Mouse (Mus musculus): ENCODE data around the gene Elfn2.

The Elfn2 gene

DNA sequence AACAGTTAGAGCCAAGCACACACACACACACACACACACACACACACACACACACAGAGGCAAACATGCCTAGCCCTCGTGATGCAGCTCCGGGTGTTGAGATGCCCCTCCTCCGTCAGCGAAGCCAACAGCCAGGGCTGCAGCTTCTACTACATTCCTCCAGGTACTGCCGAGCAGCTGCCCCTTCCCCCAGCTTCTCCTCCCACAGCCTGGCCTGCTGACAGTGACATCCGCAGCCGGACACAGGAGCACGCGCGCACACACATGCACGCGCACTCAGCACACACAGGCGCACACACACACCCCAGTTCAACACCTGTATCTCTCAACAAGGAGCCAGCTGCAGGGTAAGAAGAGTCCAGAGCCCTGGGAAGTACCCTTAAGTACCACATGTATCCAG, 1.6 kb downstream of the Elfn2 start:
- peaks cover 78% of the 10 kb centered on the region for H3K27me3 ChIP-seq (ENCODE audit: insufficient read depth, low read length)
- H3K4me3 ChIP-seq (replicated peaks; ENCODE audit: low read length) = no peak overlapping the region
- TF ChIP-seq CTCF (conservative IDR thresholded peaks at IDR 0.05; ENCODE audit: low read length) (no peak), NANOG (IDR thresholded peaks at IDR 0.05; ENCODE audit: borderline replicate concordance, low read length) (no peak), POU5F1 (IDR thresholded peaks at IDR 0.05; ENCODE audit: borderline replicate concordance, low read length) (no peak)
- peaks cover 33% of the 10 kb centered on the region for H3K4me1 ChIP-seq (replicated peaks; ENCODE audit: low read depth, low read length)
- no peaks in the 10 kb centered on the region for H3K9me3 ChIP-seq (ENCODE audit: low read length)
- no peaks in the 10 kb centered on the region for H3K36me3 ChIP-seq (ENCODE audit: insufficient read depth, low read length)

DNA sequence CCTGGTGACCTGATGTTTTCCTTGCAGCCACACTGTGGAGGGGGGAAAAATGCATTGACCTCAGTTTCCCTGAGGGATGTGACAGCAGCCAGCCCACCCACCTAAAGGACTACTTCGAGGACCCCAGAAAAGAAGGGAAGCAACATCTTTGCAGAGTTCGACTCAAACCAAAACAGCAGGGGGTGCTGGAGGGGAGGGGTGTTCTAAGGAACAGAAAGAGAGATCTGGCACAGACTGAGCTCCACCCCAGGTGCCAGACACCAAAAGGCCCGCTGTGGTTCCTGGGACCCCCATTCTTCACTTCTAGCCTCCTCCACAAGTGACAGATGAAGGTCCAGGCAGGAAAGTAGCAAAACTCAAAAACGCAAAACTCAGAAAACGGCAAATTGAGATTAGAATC, 2.7 kb downstream of the Elfn2 start:
- TF ChIP-seq CTCF (conservative IDR thresholded peaks at IDR 0.05; ENCODE audit: low read length) (no peak), POU5F1 (IDR thresholded peaks at IDR 0.05; ENCODE audit: borderline replicate concordance, low read length) (no peak), NANOG (IDR thresholded peaks at IDR 0.05; ENCODE audit: borderline replicate concordance, low read length) (no peak)
- H3K36me3 ChIP-seq (ENCODE audit: insufficient read depth, low read length) = no peaks in the 10 kb centered on the region
- peaks cover 35% of the 10 kb centered on the region for H3K4me1 ChIP-seq (replicated peaks; ENCODE audit: low read depth, low read length)
- H3K27me3 ChIP-seq (ENCODE audit: insufficient read depth, low read length) = peaks cover 89% of the 10 kb centered on the region
- no peaks in the 10 kb centered on the region for H3K9me3 ChIP-seq (ENCODE audit: low read length)
- H3K4me3 ChIP-seq (replicated peaks; ENCODE audit: low read length) = no peak overlapping the region

DNA sequence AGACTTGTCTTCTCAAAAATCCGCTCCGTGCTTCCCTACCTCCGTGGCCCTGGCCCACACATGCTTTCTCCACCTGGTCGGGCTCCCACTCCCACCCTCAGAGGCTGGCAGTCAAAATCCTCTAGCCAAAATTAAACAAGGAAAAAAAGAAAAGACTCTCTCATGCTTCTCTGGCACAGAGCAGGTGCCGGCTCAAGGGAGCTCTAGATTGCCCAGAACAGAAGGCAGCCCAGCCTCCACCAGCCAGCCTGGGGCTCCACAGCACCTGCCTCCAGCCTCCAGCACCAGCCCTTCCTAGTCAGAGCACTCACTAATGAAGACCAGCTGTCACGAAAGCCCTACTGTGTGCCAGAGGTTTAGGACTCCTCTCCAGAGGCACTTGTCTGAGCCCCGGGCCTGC, 4.8 kb downstream of the Elfn2 start:
- TF ChIP-seq NANOG (IDR thresholded peaks at IDR 0.05; ENCODE audit: borderline replicate concordance, low read length) = no peak
- TF ChIP-seq CTCF (conservative IDR thresholded peaks at IDR 0.05; ENCODE audit: low read length) = no peak
- TF ChIP-seq POU5F1 (IDR thresholded peaks at IDR 0.05; ENCODE audit: borderline replicate concordance, low read length) = no peak
- Histone ChIP-seq H3K4me1 (replicated peaks; ENCODE audit: low read depth, low read length) (peaks cover 20% of the 10 kb centered on the region; the same call in 1 of the 2 replicates), H3K36me3 (ENCODE audit: insufficient read depth, low read length) (no peaks in the 10 kb centered on the region), H3K4me3 (replicated peaks; ENCODE audit: low read length) (no peak overlapping the region), H3K9me3 (ENCODE audit: low read length) (no peaks in the 10 kb centered on the region), H3K27me3 (ENCODE audit: insufficient read depth, low read length) (peaks cover 93% of the 10 kb centered on the region)

DNA sequence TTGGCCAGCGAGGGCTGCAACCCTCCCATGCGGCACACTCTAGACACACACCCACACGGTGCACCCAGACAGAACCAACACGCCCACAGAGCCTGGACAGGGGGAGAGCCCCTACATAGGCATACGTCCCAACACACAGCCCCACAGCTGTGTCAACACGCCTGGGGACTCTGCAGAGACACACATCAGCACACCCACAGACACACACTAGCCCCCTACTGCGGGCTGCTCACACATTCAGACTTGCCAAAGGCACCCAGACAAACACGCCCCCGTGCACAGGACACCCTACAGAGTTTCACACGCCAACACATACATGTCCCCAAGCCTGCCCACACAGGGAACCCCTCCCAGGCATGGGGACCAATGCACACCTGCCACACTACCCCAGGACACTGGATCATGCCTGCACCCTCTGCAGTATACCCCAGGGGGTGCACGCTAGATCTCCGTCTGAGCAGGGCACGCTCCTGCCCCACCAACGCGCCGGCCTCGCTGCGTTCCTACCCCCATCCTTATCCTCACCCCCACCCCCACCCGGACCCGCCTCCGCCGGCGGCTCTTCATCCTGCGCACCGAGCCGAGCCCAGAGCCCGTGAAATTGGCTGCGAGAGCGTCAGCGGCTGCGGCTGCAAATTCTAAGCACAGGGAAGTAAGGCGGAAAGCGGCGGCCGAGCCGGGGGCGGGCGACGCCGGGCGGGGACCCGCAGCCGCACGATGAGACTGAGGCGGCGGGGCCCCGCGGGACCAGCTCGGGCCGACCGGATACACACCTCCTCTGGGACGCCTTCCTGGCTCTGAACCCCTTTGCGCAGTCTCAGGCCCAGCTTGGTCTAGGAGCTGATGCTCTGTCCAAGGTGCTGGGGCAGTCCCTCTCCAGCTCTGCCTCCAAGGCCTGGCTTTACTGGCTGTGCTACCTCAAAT, 6.0 kb downstream of the Elfn2 start:
- Histone ChIP-seq H3K4me1 (replicated peaks; ENCODE audit: low read depth, low read length) (peaks cover 14% of the 10 kb centered on the region; the same call in 1 of the 2 replicates), H3K36me3 (ENCODE audit: insufficient read depth, low read length) (no peaks in the 10 kb centered on the region), H3K9me3 (ENCODE audit: low read length) (no peaks in the 10 kb centered on the region), H3K27me3 (ENCODE audit: insufficient read depth, low read length) (peaks cover 90% of the 10 kb centered on the region), H3K4me3 (replicated peaks; ENCODE audit: low read length) (peak overlapping the region; percentile 82)
- TF ChIP-seq NANOG (IDR thresholded peaks at IDR 0.05; ENCODE audit: borderline replicate concordance, low read length) (no peak), CTCF (conservative IDR thresholded peaks at IDR 0.05; ENCODE audit: low read length) (no peak), POU5F1 (IDR thresholded peaks at IDR 0.05; ENCODE audit: borderline replicate concordance, low read length) (no peak)

DNA sequence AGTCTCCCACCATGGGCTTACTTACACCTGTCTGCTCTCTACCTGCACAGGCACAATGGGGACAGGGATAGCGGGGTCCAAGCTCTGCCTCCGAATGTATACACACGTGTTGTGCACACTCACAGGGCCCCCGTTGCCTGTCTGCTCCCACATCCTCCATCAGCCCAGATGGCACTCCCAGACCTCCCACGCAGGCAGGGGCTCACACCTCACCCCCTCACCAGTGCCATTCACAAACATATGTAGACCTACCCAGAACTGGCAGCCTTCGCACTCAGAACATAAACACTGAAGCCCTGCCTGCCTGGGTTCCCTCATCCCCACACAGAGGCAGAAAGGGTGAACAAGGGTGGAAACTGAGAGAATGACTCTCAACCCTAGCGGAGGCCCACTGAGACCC, 6.6 kb downstream of the Elfn2 start:
- no peaks in the 10 kb centered on the region for H3K36me3 ChIP-seq (ENCODE audit: insufficient read depth, low read length)
- no peaks in the 10 kb centered on the region for H3K9me3 ChIP-seq (ENCODE audit: low read length)
- no peak for TF ChIP-seq CTCF (conservative IDR thresholded peaks at IDR 0.05; ENCODE audit: low read length)
- no peak for TF ChIP-seq POU5F1 (IDR thresholded peaks at IDR 0.05; ENCODE audit: borderline replicate concordance, low read length)
- TF ChIP-seq NANOG (IDR thresholded peaks at IDR 0.05; ENCODE audit: borderline replicate concordance, low read length) = no peak
- peaks cover 84% of the 10 kb centered on the region for H3K27me3 ChIP-seq (ENCODE audit: insufficient read depth, low read length)
- H3K4me3 ChIP-seq (replicated peaks; ENCODE audit: low read length) = peak overlapping the region; percentile 82
- peaks cover 14% of the 10 kb centered on the region; the same call in 1 of the 2 replicates for H3K4me1 ChIP-seq (replicated peaks; ENCODE audit: low read depth, low read length)

DNA sequence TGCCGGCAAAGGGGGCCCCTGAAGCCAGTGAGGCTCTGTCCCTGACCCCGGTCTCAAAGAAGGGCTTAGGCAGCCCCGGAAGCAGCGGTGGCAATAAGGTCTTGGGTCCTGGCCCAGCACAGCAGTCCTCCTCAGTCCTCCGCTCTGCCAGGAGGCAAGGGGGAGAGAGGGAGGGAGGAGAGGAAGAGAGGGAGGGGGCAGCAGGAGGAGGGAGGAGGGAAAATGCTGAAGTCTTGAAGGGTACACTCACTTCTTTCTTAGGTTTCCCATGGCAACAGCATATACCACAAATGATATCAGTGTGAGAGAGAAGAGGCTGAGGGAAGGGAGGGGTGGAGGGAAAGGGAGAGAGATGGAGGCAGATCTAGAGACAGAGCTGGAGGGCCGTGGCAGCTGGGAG, 7.9 kb downstream of the Elfn2 start:
- no peak for TF ChIP-seq POU5F1 (IDR thresholded peaks at IDR 0.05; ENCODE audit: borderline replicate concordance, low read length)
- no peak for TF ChIP-seq NANOG (IDR thresholded peaks at IDR 0.05; ENCODE audit: borderline replicate concordance, low read length)
- Histone ChIP-seq H3K27me3 (ENCODE audit: insufficient read depth, low read length) (peaks cover 71% of the 10 kb centered on the region), H3K4me3 (replicated peaks; ENCODE audit: low read length) (no peak overlapping the region), H3K36me3 (ENCODE audit: insufficient read depth, low read length) (no peaks in the 10 kb centered on the region), H3K4me1 (replicated peaks; ENCODE audit: low read depth, low read length) (peaks cover 14% of the 10 kb centered on the region; the same call in 1 of the 2 replicates), H3K9me3 (ENCODE audit: low read length) (no peaks in the 10 kb centered on the region)

GRCm38 (mm10) chr15:78709767-78710166, 8.8 kb downstream of the Elfn2 start:
- TF ChIP-seq CTCF (conservative IDR thresholded peaks at IDR 0.05; ENCODE audit: low read length) = no peak
- no peak for TF ChIP-seq POU5F1 (IDR thresholded peaks at IDR 0.05; ENCODE audit: borderline replicate concordance, low read length)
- no peak for TF ChIP-seq NANOG (IDR thresholded peaks at IDR 0.05; ENCODE audit: borderline replicate concordance, low read length)
- H3K4me3 ChIP-seq (replicated peaks; ENCODE audit: low read length) = no peak overlapping the region
- H3K36me3 ChIP-seq (ENCODE audit: insufficient read depth, low read length) = no peaks in the 10 kb centered on the region
- peaks cover 64% of the 10 kb centered on the region for H3K27me3 ChIP-seq (ENCODE audit: insufficient read depth, low read length)
- no peaks in the 10 kb centered on the region for H3K9me3 ChIP-seq (ENCODE audit: low read length)
- H3K4me1 ChIP-seq (replicated peaks; ENCODE audit: low read depth, low read length) = peaks cover 14% of the 10 kb centered on the region; the same call in 1 of the 2 replicates

GRCm38 (mm10) chr15:78706630-78707029, 11.9 kb downstream of the Elfn2 start:
- Histone ChIP-seq H3K27me3 (ENCODE audit: insufficient read depth, low read length) (peaks cover 35% of the 10 kb centered on the region), H3K4me1 (replicated peaks; ENCODE audit: low read depth, low read length) (peaks cover 4% of the 10 kb centered on the region; the same call in 1 of the 2 replicates), H3K36me3 (ENCODE audit: insufficient read depth, low read length) (no peaks in the 10 kb centered on the region), H3K9me3 (ENCODE audit: low read length) (no peaks in the 10 kb centered on the region), H3K4me3 (replicated peaks; ENCODE audit: low read length) (no peak overlapping the region)
- TF ChIP-seq NANOG (IDR thresholded peaks at IDR 0.05; ENCODE audit: borderline replicate concordance, low read length) (no peak), POU5F1 (IDR thresholded peaks at IDR 0.05; ENCODE audit: borderline replicate concordance, low read length) (no peak), CTCF (conservative IDR thresholded peaks at IDR 0.05; ENCODE audit: low read length) (no peak)
